Mouse (Mus musculus) ES-E14 (cell line): ENCODE measurements at regions not wholly inside any gene's neighbourhood (a gene's known extent, or its start where the extent isn't known, plus 50 kb on each side); places are given as distances from the start of the nearest gene placed in this dataset.

Experiments used
- CHD2 ChIP-seq: IDR thresholded peaks from 2 replicates; pipeline ENCODE4 v1.6.1; 2014; ENCODE audit warnings: mild to moderate bottlenecking, low read depth, low read length, inconsistent platforms
- HCFC1 ChIP-seq: IDR thresholded peaks from 2 replicates; pipeline ENCODE4 v1.6.1; 2012; ENCODE audit warnings: low read length, inconsistent platforms, borderline replicate concordance; ENCODE audit not compliant: insufficient read depth
- ZC3H11A ChIP-seq: IDR thresholded peaks from 2 replicates; pipeline ENCODE4 v1.6.1; 2012; ENCODE audit warnings: low read depth, mild to moderate bottlenecking, inconsistent platforms, low read length, borderline replicate concordance
- ZNF384 ChIP-seq: IDR thresholded peaks from 2 replicates; pipeline ENCODE4 v1.6.1; 2012; ENCODE audit warnings: low read depth, low read length, inconsistent platforms

DNA sequence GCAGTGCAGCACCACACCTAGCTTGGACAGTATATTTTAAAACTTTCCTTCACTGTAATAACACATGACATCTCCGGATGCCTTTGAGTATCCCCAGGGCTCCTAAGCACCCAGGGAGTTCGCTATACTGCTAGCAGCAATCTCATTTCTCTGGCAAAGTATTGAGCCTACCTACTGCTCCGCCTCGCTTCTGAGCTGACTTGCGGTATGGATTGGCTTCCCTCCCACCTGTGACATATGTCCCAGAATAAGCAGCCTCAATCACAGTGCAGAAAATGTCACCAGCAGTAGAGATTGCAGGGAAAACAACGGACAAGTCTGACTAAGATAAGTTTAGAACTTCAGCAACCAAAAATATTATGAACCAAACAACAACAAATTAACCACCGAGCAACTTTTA, 131.8 kb downstream of the Gm10260 start:
- TF ChIP-seq CHD2 (no peak), ZNF384 (no peak), HCFC1 (no peak), ZC3H11A (no peak)
